Mouse (Mus musculus): ENCODE measurements at regions not wholly inside any gene's neighbourhood (a gene's known extent, or its start where the extent isn't known, plus 50 kb on each side); places are given as distances from the start of the nearest gene placed in this dataset.

DNA sequence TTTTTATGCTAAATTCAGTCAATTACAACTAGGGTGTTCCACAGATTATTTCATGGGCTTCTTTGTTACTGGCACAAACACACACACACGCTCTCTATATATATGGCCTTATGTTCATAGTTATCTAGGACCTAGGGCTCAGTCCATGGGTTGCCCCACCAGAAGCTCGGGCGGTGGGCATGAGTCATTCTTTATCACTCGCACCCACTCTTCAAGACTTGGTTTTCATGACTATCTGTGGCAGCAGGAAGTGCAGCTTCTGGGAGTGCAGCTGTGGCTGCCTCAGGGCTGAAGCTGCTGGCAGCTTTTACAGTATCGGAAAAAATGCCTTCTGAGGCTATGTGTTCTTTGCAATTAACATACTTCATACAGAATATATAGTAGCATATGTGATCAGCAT lies 198.7 kb downstream of the Ipo11 start:
- DNase-seq (ENCODE audit: low read depth, low spot score) = no peak

DNA sequence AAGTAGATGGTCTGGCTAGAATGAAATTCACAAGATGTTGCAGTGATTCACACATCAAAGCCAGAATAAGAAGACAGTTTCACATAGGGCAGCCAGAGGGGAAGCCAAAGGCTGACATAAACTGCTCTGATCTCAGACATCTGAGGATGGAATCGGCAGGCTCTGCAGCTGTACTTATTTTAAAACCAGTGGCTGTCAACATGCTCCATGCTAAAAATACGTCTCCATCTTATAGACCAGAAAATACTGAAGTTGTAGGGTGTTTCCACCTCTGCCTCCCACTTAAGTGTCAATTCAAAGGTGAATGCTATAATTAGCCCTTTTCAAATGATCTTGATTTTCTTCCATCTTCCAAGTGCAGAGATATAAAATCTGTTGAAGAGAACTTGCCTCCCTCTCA lies 202.4 kb downstream of the Ipo11 start:
- DNase-seq (ENCODE audit: low read depth, low spot score) = no peak

DNA sequence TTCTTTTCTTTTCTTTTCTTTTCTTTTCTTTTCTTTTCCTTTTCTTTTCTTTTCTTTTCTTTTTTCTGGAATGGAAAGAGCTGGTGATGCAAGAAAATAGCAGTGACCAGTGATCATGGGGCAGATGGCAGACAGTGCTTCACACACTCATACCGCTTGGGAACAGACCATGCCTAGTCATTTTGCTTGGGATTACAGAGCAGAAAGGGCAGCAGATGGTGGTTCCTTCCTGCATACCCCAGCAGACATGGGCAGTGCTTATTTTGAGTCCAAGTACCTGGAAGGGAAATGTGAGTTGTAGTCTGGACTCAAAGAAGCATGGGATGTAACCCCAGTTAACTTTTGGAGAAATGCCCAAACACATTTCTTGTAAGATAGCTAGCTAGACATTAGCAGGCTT lies 203.9 kb downstream of the Ipo11 start:
- DNase-seq (ENCODE audit: low read depth, low spot score) = no peak

DNA sequence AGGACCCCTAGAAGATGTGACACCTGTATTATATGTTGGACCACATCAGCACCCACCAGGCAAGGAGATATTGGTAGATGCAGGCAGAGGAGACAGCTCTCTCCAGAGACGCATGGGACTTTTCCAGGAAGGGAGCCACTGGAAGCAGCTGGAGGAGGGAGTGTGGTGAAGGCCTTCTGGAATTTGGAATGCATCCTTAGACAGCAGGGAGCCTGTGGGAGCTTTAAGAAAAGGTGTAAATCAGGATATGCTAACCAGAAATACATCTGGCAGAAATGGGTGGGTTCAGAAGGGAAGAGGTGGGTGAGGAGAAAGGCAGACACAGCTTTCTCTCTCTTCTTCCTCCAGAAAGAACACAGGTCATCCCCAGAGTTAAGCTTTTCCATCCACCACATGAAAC lies 213.4 kb downstream of the Ipo11 start:
- no peak for DNase-seq (ENCODE audit: low read depth, low spot score)

DNA sequence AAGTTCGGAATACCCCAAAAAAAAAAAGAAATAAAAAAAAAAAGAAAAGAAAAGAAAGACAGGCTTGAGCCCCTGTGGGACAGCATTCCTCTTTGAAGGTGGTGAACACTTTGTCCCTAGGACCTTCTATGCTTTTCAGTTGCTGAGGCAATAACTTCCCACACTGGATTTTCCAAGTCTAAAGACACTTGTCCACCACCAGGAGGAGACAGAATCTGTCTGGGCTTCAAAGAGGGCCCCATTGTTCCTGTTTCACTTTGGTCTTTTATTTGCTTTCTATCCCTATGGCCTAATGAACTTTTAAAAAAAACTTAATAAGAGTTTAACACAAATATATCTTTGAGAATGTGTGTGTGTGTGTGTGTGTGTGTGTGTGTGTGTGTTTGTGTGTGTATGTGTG lies 215.6 kb downstream of the Ipo11 start:
- DNase-seq (ENCODE audit: low read depth, low spot score) = no peak

DNA sequence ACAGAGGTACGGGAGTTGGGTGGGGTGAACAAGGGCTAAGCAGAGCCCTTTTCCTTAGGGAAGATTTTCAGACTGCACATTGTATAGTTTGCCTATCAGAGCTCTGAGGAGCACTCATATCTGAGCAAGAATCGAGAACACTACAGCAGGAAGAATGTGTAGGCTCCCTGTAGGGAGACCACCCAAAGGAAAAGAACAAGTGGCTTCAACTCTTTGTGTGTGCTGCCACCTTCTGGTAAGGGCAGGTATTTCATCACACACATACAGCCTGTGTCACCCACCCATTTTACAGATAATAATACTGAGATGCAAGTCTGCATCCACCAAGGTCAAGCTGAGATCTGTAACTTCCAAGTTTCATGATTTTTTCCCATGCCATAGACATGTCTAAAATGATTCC lies 221.0 kb downstream of the Ipo11 start:
- peak; percentile 17 for DNase-seq (ENCODE audit: low read depth, low spot score)

DNA sequence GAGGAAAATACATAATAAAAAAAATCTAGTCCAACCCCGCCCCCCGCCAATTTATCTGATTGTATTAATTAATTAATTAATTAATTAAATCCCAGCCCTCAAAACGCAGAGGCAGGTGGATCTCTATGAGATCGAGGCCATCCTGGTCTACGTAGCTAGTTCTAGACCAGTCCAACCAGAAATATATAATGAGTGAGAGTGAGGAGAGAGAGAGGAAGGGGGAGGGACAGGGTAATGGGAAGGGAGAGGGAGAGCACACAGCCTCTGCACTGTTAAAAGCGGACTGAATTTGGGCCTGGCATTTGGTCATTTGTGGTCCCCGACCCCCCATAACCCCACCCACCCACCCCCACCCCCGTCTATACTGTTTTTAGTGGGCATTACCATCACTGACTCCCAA lies 221.5 kb downstream of the Ipo11 start:
- DNase-seq (ENCODE audit: low read depth, low spot score) = no peak

DNA sequence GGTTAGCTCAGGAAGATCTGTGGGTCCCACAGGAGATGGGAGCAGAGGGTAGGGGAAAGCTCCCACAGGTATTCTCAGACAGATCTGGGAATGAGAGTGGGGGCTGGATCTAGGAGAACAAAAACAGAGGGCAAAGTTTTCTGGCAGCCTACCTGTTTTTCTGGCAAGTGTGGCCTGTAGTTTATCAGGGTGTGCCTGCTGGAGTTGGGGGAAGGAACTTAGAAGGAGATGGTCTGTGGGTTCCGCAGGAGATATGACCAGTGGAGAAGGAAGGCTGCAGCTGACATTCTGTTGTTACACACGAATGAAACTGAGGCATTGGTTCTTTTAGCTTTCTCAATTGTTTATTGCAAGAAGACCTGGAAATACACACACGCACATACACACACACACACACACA lies 226.2 kb downstream of the Ipo11 start:
- no peak for DNase-seq (ENCODE audit: low read depth, low spot score)

DNA sequence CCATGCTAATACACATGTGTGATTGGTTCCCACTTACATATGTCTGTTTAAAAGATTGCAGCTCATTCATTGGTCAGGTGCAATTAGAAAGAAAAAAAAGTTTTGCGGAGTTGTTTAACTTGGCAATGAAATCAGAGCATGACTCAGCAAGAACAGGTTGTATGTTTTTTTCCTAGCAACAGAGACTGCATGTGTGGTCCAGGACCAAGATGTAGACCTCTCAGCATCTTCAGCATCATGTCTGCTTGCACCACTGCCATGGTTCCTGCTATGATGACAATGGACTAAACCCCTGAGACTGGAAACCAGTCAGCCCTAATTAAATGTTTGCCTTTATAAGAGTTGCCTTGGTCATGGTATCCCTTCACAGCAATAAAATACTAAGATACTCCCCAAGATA lies 236.4 kb downstream of the Ipo11 start:
- DNase-seq (ENCODE audit: low read depth, low spot score) = no peak

DNA sequence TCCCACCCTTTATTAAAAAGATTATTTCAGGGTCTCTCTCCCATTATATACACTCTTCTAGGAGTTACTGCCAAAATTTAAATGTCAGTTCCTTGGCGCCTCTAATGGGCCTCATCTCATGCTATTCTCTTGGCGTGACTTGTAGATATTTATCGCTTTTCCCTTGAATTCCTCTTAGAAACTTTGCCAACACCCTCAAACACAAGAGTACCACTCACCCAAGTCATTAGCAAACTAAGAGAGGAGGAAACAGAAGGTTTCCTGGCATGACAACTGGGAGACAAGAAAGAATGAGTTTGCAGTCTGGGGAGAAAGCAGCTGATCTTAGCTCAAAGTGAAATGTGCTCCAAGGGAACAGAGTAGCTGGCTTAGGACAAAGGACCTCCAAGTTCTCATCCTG lies 236.8 kb downstream of the Ipo11 start:
- DNase-seq (ENCODE audit: low read depth, low spot score) = no peak

DNA sequence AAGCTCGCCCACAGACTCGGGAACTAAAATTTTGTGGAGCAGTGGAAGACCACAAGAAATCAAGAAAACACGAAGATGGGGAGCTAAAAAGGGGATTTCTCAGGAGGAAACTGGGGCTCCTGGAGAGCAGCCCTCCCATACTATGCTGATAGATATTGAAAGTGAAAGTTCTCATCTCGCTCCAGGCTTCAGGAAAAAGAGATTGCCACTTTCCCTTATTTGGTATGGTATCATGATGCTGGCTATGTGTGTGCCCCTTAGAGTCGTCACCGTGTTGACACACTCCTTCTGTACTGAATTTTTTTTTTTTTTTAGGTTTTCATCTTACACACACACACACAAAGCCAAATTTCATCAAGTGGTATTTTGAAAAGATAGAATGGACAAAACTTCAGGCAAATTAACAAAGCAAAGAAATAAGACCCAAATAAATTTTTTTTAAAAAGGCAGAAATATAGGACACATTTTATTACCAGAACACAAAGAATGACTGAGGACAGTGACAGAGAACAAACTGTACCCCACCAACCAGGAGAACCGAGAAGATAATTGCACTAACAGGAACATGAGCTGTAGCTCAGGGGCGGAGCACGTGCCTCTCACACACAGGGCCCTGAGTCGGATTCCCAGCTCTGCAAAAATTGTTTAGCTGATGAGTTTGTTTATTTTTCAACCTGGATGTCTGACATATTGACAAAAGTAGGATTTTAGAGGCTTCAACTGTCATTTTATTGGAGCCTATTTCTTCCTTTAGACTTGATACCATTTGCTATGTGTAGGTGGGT lies 244.8 kb downstream of the Ipo11 start:
- DNase-seq (ENCODE audit: low read depth, low spot score) = peak; percentile 41

DNA sequence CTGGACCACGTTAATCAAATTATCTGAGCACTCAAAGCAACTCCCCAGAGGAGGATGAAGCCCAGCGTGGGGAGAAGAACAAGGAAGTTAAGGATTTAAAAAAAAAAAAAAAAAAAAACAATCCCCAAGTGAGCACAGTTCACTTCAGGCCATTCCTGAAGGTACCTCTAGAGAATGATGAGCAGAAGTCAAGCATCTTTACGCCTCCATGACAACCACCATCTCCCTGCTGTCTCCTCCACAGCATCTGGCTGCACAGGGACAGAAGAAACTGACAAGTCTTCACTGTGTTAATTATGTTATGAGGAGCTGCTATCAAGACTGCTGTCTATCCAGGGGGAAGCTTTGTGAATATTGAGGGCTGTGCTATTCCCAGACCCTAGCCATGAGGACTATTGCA lies 246.6 kb downstream of the Ipo11 start:
- DNase-seq (ENCODE audit: low read depth, low spot score) = no peak

DNA sequence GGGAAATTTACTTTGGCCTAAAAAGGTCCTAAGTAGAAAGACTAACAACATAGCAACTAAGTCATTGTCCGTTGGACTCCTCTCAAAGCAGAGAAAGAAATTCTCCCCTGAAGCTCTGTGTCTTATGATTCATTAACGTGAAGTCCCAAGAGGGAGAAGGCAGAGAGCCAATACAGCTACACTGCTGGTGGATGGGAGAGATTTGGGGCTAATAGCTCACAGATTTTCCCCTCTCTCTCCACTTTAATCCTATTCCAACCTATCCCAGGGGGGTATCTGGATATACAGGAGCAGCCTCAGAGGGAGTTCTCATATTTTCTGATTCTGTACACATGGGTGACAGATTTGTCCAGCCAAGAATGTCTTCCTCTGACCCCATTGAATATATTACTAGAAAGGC lies 247.1 kb downstream of the Ipo11 start:
- DNase-seq (ENCODE audit: low read depth, low spot score) = no peak

DNA sequence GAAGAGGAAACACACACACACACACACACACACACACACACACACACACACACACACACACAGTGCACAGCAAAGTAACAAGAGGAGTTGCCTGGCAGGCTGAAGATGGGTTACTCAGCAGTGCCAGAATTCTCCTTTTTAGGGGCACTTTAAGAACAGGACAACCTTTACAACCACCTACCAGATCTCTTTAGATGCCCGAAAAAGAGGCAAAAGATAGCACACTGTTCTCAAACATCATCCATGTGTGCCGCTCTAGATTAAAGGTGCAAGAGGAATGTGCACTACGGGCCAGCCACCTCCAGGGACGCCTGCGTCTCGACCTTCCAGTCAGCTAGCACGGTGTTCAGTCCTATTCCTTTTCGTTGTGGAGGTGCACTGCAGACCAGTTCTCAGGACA lies 247.7 kb downstream of the Ipo11 start:
- DNase-seq (ENCODE audit: low read depth, low spot score) = no peak

DNA sequence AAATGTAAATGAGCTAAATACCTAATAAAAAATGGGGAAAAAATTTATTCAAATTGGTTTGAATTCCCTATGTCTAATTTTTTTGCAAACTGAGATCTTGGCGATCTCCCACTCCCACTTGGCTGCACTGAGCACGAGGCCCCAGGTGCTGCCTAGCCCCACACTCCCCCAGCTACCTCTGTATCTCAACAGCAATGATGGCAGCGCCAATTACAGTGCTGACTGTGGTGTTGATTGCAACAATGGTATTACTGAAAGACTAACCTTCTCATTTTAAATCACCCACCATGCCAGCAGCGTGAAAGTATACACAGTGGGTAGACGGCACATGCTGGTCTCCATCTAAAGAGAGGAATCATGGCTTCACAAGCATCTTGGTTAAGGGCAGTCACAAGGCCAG lies 267.1 kb downstream of the Ipo11 start:
- DNase-seq (ENCODE audit: low read depth, low spot score) = no peak

DNA sequence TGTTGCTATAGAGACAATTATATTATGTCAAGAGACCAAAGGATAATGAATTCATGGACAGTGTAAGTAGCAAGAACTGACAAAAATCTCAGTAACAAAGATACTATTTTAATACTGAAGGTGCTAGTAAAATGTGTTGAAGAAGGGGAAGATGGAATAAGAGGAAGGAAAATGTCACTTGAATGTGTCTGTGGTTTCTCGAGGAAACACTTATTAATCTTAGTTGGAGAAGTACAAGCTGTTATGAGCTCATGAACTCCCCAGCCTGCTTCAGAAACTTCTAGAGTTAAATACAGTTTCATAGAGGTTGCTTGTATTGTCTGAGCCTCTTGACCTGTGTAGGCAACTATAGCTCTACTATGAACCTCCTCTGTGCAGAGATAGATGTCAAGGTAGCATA lies 274.6 kb downstream of the Ipo11 start:
- no peak for DNase-seq (ENCODE audit: low read depth, low spot score)

DNA sequence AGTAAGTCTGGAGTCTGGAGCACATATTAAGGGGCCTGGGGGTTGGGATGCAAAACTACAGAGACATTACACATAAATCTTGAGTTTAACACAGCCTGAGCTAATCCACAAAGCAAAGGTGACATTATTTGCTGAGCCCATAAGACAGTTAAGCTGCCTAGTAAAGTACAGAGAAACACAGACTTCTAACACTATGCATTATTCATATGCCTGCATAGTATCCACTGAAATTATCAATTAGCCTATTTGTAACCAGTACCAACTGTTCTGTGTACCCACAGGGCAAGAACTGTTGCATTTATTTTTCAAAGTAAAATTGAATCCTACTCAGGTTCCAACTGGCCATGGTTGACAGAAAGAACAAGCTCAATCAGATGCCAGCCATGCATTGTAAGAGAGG lies 287.4 kb downstream of the Ipo11 start:
- no peak for DNase-seq (ENCODE audit: low read depth, low spot score)

DNA sequence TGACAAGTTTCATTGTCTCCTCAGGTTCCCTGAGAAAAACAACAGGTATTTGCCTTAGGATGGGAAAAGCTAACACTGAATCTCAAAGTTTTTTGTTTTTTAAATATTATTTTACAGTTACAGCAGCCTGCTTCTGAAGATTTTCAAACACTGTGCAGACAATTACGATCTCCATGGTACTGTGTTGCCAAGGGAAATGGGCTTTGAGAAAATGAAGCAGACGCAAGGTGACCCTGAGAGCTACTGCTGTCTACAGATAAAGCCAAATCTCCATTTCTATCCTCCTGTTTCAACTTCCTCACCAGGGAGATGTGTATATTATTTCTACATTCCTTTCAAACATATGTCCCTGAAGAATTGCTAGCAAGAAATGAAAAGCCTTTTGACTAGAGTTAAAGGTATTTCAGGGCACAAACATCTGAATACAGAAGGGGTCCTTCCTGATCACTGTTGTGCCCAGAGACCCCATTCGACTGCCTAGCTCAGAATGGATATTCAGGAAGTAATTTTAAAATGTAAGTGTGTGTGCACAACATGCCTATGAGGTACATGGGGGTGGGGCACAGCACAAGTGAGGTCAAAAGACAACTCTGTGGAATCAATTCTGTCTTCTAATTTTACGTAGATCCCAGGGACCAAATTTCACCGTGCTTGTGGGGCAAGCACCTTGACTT lies 293.3 kb downstream of the Ipo11 start:
- DNase-seq (ENCODE audit: low read depth, low spot score) = no peak

DNA sequence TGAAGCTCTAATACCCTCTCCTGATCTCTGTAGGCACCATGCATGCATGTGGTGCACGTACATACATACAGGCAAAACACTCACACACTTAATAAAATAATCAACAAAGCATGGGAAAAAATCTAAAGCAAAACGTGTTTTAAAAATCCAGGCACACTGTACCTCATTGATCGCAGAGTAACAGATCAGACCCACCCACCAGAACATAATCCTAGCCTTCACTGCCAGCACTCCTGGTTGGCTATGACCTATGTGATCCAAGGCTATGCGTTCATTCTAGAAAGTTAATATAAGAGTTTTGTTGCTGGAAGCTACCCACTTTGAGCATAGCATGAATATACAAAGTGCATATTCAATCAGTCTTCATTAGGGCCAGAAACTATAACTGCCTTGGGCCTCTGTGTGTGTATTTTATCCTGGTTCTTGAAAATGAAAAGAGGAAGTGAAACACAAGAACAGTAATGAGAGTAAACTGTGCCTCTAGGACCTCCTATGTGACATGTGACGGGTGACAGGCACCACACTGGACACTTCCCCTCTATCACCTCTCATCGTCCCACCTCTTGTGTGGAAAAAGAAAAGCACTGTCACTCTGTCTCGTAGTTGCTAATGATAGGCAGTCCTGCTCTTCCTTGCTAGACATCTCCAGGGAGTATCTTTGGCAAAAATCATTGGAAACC lies 297.9 kb downstream of the Ipo11 start:
- DNase-seq (ENCODE audit: low read depth, low spot score) = no peak

DNA sequence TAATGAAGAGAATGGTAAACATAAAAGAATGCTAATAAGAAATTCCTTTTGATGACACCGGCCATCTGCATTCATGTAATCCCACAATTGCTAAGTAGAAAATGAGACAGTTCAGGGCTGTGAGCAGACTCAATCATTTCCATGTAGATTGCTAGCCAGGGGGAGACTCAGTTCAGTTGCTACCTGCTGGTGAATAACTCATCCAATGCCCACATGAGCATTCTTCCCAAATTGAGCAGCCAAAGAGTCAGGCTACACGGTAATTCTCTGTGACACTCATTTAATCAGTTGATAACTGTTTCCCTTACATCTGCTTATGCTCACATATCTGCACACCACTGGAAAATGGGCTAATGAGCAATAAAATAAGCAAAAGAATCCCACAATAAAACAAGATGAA lies 345.0 kb downstream of the Ipo11 start:
- DNase-seq (ENCODE audit: low read depth, low spot score) = no peak

DNA sequence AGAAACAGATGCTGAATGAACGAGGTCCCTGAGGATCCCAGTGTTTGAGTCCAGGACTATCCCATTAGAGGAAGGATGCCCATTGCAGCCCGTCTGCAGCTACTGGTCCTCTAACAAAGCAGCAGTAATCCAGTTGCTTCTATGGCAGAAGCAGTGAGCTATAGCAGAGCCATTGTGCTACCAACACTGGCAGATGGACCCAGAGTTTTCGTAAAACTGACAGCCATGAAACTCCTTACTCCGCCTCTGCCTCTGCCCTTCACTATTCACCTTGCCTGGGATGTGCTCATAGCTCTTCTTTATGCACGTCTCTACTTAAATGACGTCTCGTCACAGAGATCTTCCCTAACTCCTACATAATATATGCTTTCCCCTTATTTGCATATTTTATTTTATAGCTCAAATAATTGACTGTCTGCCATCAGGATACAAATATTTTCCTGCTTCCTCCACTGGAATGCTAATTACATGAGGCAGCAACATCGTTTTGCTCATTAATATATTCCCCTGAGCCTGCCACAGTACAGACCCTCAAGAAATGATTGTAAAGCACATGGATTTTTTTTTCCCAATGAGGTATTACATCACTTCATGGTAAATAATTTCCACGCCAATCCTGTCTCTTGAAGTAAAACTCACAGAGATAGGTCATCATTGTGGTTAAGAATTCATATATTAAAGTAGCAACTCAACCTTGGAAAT lies 368.9 kb downstream of the Ipo11 start:
- no peak for DNase-seq (ENCODE audit: low read depth, low spot score)

DNA sequence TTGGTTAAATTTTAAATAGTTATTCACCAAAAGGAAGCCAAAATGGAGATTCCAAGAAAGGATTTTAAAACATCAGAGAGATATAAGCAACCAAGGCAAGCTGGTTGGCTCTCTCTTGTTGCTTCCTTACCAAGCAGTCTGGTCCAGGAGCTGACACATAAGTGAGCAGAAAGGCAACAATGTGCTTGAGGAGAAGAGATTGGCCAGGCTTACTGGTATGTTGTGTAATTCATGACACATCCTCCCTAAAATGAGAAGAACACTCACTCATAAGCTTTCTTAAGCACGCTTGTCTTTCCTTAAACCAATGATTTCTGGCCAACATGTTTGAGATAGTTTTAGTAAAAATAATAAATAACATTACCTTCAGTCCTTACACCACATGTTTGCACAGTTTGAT lies 374.2 kb downstream of the Ipo11 start:
- DNase-seq (ENCODE audit: low read depth, low spot score) = no peak

Measured in CD4-positive helper T cell, adult 2 months (primary cell).